Mouse (Mus musculus) embryonic stem cell, embryonic (primary cell): ENCODE results near the gene Ednra.
"Not testable (repeated sequence)": the region's sequence is repeated elsewhere in the genome, so short reads cannot be mapped to it uniquely, and the experiment has no call there.

Experiments used
- CTCF ChIA-PET, 4 experiments: fragments of 300-600 bp in 2 of 4; fragments of 350-600 bp in 2 of 4; sonication (Branson Sonifier 250); formaldehyde crosslinking; loops; one replicate each; lab custom pipeline; 2022; ENCODE audit warnings: inconsistent platforms in 2 of 4; lab: Charles Lee
- POLR2A ChIA-PET, 4 experiments: fragments of 300-600 bp in 2 of 4; fragments of 350-600 bp in 2 of 4; sonication (Branson Sonifier 250); formaldehyde crosslinking; loops; one replicate each; lab custom pipeline; 2022; ENCODE audit warnings: antibody characterized with exemption in 4 of 4, inconsistent platforms in 1 of 4; lab: Charles Lee

The Ednra gene

GRCm38 (mm10) chr8:77725406-77725805 is 1.1 kb upstream of the Ednra start:
- CTCF ChIA-PET, result no interaction called here
- POLR2A ChIA-PET, result no interaction called here

GRCm38 (mm10) chr8:77723534-77724045 is 674 bp downstream of the Ednra start:
- ChIA-PET POLR2A (interaction anchor here in 1 of 4 experiments (0.5 kb wide), 1 partner anchor 19 kb away, joined by 12 read pairs; no protein-coding TSS in a partner anchor), CTCF (interaction anchor here in 2 of 4 experiments (0.6 to 1.5 kb wide), 3 partner anchors 50 to 450 kb away, joined by 4 to 10 read pairs (median 6); no protein-coding TSS in a partner anchor)

DNA sequence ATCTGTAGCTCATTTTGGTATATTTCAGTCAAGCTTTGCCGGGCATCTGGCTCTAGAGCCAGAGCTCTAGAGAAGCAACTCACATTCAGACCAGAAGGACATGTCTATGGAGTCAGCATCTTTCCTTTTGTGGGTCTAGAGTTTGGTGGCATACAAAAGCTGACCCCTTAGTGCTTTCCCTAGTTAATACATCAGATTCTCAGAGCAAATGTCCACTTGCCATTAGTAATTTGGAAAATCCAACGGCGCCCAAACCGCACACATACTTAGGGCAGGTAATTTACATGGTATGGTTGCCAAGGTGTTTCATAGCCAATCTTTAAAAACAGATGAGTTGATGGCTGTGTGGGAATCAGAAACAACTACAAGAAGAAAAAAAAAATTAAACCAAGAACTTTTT is 1.2 kb downstream of the Ednra start:
- CTCF ChIA-PET, result interaction anchor here in 2 of 4 experiments (1.3 to 1.5 kb wide), 2 partner anchors 50 kb away, joined by 4 to 6 read pairs; no protein-coding TSS in a partner anchor
- POLR2A ChIA-PET, result no interaction called here

DNA sequence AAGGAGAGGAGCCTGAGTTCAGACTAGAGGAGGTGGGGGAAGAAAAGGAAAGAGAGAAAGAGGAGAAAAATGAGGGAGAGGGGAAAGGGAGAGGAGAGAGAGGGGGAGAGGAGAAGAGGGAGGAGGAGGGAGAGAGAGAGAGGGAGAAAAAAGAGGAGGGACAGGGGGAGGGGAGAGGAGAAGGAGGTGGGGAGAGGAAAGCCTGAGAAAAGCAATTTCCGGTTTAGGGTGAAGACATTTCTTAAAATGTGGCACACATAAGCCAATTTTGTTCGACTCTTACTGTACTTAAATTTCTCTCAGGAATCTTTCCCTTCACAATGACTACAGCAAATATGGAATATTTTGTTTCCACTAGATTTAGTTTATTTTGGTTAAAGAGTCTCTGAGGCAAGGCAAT is 5.3 kb downstream of the Ednra start:
- CTCF ChIA-PET, result no interaction called here
- POLR2A ChIA-PET, result no interaction called here

- CTCF ChIA-PET, result no interaction called here
- POLR2A ChIA-PET, result no interaction called here
Measured at GRCm38 (mm10) chr8:77717036-77717435, 7.2 kb downstream of the Ednra start.

DNA sequence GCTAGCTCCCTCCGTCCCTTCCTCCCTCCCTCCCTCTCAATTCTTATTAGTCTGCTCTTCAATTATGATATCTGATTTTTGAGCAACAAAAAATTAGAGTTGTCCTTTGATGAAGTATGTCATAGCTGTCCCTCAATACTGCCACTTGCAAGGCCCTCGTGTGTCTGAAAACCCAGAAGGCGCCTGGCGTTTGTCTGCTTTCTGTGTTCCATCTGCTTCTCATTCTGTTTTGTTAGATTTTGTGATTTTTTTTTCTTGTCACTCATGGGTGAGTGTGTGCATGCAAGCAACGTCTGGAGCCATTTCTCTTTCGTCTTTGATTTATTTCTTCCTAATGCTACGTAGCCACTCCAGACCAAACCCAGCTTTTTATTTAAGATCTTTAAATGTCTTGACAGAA is 9.8 kb downstream of the Ednra start:
- CTCF ChIA-PET, result interaction anchor here in 2 of 4 experiments (0.6 to 0.8 kb wide), 3 partner anchors 15 to 472 kb away, joined by 3 to 6 read pairs (median 3); no protein-coding TSS in a partner anchor
- POLR2A ChIA-PET, result no interaction called here

DNA sequence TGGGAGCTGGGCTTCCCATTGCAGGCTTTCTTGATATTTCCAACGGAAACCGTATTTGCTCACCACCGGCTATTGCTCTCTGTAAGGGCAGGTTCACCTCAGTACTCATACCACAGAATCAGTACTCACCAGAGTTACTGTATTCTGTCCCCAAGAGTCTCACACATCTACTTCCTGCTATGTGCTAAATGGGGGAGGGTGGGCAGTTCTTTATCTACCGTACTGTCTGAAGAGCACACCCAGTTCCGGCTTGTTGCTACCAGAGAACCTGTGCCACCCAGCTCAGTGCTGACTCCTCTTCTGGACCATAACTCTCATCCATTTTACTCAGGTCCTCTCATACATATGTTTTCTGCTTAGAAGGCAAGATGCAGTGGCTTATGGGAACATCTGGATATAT is 10.6 kb downstream of the Ednra start:
- ChIA-PET POLR2A (interaction anchor here in 1 of 4 experiments (0.6 kb wide), 1 partner anchor 383 kb away, joined by 3 read pairs; no protein-coding TSS in a partner anchor), CTCF (no interaction called here)

GRCm38 (mm10) chr8:77704768-77705167 is 19.5 kb downstream of the Ednra start:
- ChIA-PET CTCF (no interaction called here), POLR2A (interaction anchor here in 3 of 4 experiments (0.7 kb wide), 3 partner anchors 19 to 266 kb away, joined by 3 to 12 read pairs (median 4); no protein-coding TSS in a partner anchor)

GRCm38 (mm10) chr8:77698028-77698427 is 26.2 kb downstream of the Ednra start:
- POLR2A ChIA-PET, result no interaction called here

DNA sequence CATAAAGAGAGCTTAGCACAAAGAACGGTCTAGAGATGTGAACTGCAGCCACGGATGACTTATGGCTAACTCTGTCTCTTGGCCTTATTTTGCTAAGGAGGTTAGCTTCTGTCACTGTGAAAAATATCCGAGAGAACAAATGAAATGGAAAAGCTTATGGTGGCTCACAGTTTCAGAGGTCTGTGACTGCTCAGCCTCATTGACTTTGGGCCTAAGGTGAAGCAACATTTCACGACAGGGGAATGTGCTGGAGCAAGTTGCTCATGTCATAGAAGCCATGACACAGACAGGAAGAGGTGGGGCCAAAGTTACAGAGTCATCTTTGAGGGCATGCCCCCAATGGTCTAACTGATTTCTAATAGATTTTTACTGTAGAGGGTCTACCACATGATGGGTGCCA is 28.1 kb downstream of the Ednra start:
- POLR2A ChIA-PET, result no interaction called here
- CTCF ChIA-PET, result no interaction called here

More at GRCm38 (mm10) chr8:77698028-77698427, 26.2 kb downstream of the Ednra start:
- CTCF ChIA-PET, result no interaction called here

DNA sequence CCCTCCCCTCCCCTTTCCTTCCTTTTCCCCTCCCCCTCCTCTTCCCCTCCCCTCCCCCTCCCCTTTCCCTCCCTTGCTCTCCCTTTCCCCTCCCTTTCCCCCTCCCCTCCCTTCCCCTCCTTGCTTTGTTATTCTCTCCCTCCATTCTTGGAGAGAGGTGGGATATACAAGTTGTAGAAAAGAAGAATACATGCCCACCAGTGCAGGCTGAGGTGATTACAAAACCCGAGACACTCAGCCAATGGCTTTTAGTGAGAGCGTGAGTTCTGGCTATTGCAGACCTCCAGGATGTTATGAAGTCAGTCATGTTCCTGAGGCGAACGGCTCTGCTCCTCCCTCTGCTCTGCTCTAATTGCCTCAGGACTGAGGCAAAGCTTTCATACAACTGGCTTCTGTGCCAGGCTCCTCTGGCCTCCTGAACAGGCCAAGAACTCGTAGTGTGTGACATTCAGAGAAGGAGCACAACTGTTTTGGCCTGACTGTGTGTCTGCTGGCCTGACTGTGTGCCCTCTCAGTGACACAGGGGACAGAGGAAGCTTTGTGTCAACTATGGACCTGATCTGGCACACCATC is 28.7 kb downstream of the Ednra start:
- CTCF ChIA-PET, result no interaction called here
- POLR2A ChIA-PET, result no interaction called here

GRCm38 (mm10) chr8:77695070-77695469 is 29.2 kb downstream of the Ednra start:
- CTCF ChIA-PET, result no interaction called here
- POLR2A ChIA-PET, result no interaction called here

- ChIA-PET CTCF (no interaction called here), POLR2A (no interaction called here)
Measured at GRCm38 (mm10) chr8:77694588-77694987, 29.7 kb downstream of the Ednra start.

DNA sequence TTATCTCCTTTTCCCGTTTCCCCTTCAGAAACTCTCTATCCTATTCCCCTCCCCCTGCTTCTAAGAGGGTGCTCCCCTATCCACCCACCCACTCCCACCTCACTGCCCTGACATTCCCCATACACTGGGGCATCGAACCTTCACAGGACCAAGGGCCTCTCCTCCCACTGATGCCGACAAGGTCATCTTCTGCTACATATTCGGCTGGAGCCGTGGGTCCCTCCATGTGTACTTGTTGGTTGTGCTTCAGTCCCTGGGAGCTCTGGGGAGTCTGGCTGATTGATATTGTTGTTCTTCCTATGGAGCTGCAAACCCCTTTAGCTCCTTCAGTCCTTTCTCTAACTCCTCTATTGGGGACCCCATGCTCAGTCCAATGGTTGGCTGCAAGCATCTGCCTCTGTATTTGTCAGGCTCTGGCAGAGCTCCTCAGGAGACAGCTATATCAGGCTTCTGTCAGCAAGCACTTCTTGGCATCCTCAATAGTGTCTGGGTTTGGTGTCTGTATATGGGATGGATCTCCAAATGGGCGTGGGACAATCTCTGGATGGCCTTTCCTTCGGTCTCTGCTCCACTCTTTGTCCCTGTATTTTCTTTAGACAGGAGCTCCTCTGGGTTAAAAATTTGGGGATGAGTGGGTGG is 34.7 kb downstream of the Ednra start:
- CTCF ChIA-PET, result interaction anchor here in 1 of 4 experiments (0.6 kb wide), 1 partner anchor 11 kb away, joined by 4 read pairs; no protein-coding TSS in a partner anchor

DNA sequence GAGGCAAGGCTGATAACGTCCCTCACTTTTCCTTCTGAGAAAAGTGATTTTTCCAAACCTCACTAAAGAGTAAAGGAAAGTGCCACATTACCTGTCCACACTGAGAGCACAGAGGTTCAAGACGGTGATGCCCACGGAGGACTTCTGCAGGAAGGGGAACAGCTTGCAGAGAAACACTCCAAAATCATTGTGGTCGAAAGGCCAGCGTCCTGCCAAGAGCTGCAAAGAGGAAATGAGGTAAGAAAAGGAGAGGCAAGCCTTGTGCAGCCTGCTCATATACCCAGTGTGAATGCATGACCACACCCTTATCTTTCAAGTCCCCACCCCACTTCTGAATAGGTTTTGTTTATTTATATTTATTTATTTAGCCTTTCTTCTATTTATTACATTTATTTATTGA is 35.3 kb downstream of the Ednra start:
- ChIA-PET CTCF (no interaction called here), POLR2A (no interaction called here)

More for the DNA sequence above, 34.7 kb downstream of the Ednra start:
- POLR2A ChIA-PET, result not testable (repeated sequence)

DNA sequence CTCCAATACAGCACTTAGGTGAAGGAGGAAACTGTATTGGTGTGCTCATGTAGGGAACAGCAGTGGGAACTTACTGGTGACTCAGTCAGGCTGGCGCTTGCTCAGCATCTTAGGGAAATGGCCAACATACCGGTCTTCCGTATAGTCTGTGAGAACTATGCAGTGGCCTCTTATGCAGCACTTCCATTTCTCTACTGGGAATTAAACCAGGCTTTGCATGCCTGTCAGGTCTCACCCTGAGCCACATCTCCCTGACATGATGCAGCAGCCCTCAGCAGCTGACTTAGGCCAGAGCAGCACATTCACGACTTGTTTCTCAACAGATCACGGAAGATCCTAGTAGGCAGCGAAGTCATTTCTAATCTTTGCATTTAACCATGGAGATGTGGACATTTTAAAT is 39.9 kb downstream of the Ednra start:
- POLR2A ChIA-PET, result no interaction called here
- CTCF ChIA-PET, result no interaction called here

GRCm38 (mm10) chr8:77683356-77684106 is 40.7 kb downstream of the Ednra start:
- ChIA-PET CTCF (no interaction called here), POLR2A (no interaction called here)

DNA sequence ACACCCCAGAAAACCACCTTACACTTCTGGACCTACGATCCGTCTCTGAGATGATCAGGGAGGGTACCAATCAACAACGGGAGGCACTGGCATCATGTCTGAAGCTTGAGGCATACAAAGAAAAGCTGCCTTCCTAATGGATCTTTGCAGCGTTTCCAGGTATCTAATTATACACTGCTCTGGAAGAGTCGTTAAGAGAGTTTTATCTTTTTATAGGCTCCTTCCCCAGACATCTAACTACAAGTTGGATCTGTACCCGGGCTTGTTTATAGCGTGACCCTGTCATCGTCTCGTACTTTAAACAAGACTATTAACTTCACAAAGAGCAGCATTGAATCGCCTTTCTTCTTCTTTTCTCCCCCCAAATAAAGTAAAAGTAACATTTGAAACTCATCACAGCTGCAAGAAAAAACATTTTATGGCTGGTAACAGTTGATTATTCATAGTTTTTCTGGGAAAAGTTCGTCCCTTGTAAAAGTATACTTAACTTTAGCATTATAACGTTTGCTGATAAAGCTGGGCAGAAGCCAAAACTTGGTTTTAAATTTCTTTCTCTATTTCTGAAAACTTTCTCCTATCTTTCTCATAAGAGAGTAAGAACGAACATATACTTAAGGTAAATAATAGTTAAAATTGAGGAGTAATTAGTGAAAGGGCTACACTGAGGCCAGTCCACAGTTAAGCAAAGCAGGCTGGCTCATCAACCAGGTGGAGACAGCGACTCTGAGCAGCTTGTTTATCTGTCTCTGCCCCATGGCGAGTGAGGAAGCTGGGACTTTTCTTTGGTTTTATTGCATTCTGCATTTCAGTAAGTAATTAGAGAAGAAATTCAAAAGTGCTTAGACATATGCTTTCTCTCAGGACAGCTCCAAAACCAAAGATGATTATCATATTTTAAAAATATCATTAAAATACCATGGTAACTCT is 42.0 kb downstream of the Ednra start:
- CTCF ChIA-PET, result no interaction called here
- POLR2A ChIA-PET, result no interaction called here

DNA sequence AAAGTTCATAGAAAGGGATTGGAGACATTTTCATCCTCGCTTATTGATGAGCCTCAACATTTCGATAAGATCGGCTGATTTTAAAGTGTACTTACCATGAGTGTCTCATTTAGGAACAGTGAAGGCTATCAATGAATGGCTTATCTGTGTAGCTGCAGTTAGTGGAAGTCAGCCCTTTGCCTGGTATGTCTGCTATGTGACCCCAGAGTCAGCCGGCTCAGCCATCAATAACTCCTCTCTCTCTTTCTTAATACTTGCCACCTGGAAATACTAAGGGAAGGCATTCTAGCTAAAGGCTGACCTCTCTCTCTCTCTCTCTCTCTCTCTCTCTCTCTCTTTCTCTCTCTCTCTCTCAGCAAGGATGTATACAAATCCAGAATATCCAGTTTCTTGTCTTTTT is 52.2 kb downstream of the Ednra start:
- POLR2A ChIA-PET, result no interaction called here
- CTCF ChIA-PET, result no interaction called here
